Mouse (Mus musculus) splenic B cell, adult 2 months (primary cell): ENCODE data around the gene Msi2.

Source experiments
- DNase-seq: peaks from one replicate; pipeline ENCODE4 v3.0.0-alpha.2; 2011; ENCODE audit warnings: low read depth, low spot score
- H3K27me3 ChIP-seq: 2 replicates; pipeline ENCODE4 v1.6.1; 2012; ENCODE audit warnings: mild to moderate bottlenecking, low read length, moderate library complexity, mixed read lengths; ENCODE audit not compliant: control insufficient read depth, poor library complexity, insufficient read depth, severe bottlenecking
- H3K36me3 ChIP-seq: 2 replicates; pipeline ENCODE4 v1.6.1; 2012; ENCODE audit warnings: mild to moderate bottlenecking, low read length, moderate library complexity, mixed read lengths; ENCODE audit not compliant: control insufficient read depth, poor library complexity, insufficient read depth, severe bottlenecking

The Msi2 gene

DNA sequence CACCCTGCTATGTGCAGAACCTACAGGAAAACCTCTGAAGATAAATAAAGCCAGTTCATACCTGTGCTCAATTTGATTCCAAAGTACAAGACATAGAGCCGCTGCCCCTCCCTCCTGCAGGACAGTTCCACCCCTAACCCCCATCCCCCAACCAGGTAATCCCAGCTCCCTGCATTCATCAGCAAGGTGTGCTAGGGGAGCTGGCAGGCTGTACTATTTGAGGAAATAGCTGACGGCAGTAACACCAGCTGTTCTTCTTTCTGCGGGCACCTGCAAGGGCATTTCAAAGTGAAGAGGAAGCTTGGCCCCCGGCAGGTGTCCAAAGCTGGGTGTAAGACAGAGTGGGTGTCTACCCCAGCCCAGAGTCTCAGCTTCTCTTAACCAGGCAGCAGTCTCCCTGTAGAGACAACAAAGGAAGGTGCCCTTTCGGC, 314.1 kb downstream of the Msi2 start:
- H3K27me3 ChIP-seq, result no peaks in the 10 kb centered on the region

DNA sequence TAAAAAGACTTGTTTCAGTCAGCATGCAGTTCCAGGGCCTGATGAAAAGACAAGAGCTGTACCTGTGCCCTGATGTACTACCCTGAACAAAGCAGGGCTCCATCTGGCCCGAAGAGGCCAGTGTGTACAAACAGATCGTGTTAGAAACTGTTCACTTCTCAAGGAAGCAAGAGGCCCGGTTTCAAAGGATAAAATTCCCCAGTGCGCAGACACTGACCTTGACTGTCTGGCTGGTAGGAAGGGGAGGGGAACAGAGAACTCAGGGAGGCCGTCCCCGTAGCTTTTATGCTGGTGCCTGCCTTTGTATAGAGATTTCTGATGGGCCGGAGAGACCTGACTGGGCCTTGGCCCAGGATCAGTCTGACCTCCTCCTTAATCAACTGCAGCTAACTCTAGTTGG, 316.0 kb downstream of the Msi2 start:
- DNase-seq, result no peak
- Histone ChIP-seq H3K27me3 (no peaks in the 10 kb centered on the region), H3K36me3 (peaks cover 3% of the 10 kb centered on the region)

More for the DNA sequence above, 314.1 kb downstream of the Msi2 start:
- DNase-seq, result no peak
- H3K36me3 ChIP-seq, result peaks cover 1% of the 10 kb centered on the region

DNA sequence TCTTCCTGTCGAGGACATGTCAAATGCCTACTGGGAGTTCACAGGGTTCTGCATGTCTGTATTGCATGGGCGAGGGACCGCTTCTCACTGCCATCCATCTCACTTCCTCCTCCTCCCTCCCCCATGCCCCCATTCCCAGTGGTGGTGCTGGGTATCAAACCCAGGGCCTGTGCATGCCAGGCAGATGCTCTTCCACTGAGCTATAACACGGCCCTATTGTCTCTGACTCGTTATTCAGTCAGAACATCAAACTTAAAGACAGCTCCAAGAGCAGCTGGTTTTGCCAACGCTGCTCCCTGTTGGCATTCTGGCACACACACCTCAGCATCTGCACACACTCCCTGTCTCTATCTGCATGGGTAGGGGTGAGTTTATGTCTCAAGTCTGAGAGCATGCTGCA, 317.0 kb downstream of the Msi2 start:
- no peaks in the 10 kb centered on the region for H3K27me3 ChIP-seq

DNA sequence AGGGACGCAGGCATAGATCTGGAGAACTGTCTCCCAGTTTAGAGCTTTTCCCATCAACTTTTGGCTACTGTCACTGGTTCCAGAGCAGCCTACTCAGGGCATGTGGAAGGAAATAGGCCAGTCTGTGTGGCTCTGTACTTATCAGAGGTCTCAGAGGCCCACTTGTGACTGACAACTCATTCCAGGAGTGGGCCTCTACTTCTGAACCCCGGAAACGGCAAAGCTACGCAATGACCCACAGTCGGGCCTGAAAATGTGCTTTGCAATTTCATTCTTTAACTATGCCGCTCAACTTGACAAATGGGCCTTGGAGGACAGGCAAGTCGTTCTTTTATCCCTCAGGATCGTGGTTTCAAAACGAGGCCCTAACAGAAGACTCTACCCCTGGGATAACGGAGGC, 317.4 kb downstream of the Msi2 start:
- no peaks in the 10 kb centered on the region for H3K27me3 ChIP-seq
- no peak for DNase-seq
- H3K36me3 ChIP-seq, result peaks cover 2% of the 10 kb centered on the region

More for the DNA sequence above, 317.0 kb downstream of the Msi2 start:
- H3K36me3 ChIP-seq, result peaks cover 2% of the 10 kb centered on the region
- no peak for DNase-seq

DNA sequence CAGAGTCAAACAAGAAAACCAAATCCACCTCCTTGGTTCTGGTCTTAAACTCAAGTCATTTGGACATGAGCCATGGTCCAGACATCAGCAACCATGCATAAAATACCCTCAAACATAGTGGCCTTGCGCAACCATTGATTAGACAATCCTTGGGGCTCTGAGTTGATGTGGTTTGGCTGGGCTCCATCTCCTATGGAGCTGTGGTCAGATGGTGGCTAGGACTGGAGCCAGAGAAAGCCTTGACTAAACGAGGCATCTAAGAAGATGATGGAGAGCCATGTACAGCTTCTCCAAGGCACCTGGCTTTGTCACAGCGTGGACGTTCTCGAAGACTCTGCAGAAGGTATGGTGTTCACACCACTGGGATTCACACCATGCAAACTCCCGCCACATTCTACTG, 318.1 kb downstream of the Msi2 start:
- H3K36me3 ChIP-seq, result peaks cover 2% of the 10 kb centered on the region
- DNase-seq, result no peak
- H3K27me3 ChIP-seq, result no peaks in the 10 kb centered on the region

DNA sequence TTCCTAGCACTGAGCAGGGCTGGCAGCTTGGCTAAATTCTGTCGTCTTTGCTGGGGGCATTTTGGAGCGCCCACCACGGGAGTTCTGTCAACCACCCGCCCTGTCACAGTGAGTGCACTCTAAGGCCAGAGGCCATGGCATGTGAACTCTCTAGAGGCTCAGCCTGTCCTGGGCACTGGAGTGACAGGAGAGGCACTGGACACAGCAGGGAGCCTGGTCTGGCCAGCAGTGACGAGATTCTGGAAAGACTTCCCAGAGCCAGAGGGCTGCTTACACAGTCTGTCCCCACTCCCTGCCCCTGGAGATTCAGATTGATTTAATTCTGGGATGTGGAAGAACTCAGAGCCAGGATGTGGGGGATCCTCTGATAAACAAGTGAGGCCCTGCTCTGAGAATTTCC, 318.9 kb downstream of the Msi2 start:
- Histone ChIP-seq H3K27me3 (no peaks in the 10 kb centered on the region), H3K36me3 (peaks cover 2% of the 10 kb centered on the region)
- no peak for DNase-seq

DNA sequence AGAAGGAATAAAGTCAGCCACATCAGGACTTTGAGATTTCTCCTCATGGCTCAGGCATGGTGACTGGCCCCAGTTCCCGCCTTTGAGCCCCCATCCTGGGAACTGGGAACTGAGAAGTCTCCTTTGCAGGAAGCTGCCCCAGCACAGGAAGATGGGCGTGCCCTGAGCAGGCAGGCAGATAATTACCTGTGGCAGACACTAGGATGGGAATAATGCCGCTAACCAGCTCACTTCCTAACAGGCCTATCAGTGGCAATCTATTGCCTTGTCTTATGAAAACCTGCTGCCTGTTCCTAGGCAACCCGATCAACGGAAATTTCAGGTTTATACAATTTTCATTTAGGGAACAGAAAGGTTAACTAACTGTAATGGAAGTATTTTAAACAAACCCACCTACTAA, 319.3 kb downstream of the Msi2 start:
- no peaks in the 10 kb centered on the region for H3K27me3 ChIP-seq
- no peak for DNase-seq
- H3K36me3 ChIP-seq, result peaks cover 2% of the 10 kb centered on the region

DNA sequence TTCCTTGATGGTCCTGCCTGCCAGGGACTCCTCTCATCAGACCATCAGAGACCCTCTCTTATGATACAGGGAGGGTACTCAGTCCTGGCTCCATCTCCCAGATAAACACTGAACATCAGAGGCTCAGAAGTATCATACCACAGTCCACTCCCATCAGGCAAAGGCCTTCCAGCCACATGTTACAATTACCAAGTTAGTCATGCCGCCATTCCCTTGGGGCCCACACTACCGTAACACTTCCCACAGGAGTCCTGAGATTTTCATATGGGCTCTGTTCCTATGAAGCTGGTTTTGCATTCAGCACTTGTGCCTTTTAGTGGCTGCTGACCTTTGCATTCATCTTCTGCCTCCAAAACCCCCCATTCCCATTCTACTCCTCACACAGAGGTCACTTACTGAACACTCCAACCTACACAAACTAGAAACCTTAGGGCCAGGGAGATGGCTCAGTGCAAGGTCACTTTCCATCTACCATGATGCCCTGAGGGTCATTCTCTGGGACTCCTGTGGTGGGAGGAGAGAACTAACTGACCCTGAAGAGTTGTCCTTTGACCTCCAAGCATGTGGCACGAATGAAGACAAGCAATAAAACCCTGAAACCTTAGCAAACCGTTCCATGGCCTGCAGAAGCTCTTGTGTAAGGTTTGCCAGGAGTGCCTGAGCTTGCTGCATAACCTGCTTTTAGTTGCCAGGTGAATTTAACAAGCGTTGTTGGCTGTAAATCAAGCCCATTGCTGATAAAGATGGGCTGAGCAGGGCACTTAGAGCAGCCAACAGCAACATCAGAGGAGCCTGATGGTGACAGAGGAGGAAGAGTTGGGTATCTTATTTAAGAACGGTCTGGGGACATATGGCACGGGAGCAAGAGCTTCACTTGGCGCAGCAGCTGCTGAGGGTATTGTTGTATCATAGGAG, 323.0 kb downstream of the Msi2 start:
- Histone ChIP-seq H3K36me3 (peaks cover 2% of the 10 kb centered on the region), H3K27me3 (no peaks in the 10 kb centered on the region)
- DNase-seq, result no peak

DNA sequence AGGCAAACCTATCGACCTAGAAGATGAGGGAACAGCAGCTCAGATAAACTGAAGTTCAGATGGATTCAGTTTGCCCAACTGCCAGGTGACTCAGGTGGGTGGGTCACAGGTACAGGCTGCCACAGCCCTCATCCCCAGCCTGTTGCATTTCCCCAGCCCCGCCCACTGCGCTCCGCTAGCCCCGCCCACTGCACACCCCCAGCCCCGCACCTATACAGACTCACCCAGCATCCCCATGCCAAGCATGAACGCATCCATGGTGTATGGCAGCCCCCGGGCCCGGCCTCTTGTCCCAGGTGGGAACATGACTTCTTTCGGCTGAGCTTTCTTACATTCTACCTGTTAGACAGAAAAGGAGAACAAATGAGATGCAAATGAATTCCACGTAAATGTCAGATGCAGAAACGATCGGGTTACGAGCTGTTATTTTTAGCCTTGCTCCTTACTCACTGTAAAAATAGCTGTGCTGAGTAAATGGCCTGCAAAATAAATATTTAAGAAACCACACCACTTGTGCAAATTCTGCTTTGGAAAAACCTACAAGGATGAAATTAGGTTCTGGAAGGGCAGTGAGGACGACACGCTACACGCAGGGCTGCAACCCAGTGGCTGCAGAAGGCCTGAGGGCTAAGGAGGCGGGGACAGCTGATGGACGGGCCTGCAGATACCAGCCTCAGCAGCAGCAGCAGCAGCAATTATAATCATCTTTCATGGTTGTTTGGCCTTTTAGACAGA, 323.8 kb downstream of the Msi2 start:
- H3K36me3 ChIP-seq, result peaks cover 2% of the 10 kb centered on the region; the same call in 1 of the 2 replicates
- no peak for DNase-seq

DNA sequence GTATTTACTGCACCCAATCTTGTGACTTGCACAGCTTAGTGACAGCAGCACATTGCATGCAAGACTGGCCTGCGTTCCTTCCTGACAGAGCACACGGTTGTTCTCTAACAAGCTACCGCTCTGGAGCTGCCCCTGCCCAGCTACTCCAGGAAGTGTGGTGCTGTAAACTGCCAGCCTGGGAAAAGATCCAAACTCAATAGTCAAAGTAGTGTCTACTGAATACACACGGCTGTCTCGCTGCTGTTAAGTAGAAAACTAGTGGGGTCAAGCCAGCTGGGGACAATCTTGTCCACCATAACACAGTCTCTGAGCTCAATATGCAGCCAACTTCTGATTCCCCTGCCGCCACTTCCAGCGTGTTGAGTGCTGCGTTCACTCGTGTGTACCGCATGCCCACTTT, 325.6 kb downstream of the Msi2 start:
- H3K36me3 ChIP-seq, result no peaks in the 10 kb centered on the region
- DNase-seq, result no peak
- H3K27me3 ChIP-seq, result no peaks in the 10 kb centered on the region

More for the DNA sequence above, 323.8 kb downstream of the Msi2 start:
- no peaks in the 10 kb centered on the region for H3K27me3 ChIP-seq

DNA sequence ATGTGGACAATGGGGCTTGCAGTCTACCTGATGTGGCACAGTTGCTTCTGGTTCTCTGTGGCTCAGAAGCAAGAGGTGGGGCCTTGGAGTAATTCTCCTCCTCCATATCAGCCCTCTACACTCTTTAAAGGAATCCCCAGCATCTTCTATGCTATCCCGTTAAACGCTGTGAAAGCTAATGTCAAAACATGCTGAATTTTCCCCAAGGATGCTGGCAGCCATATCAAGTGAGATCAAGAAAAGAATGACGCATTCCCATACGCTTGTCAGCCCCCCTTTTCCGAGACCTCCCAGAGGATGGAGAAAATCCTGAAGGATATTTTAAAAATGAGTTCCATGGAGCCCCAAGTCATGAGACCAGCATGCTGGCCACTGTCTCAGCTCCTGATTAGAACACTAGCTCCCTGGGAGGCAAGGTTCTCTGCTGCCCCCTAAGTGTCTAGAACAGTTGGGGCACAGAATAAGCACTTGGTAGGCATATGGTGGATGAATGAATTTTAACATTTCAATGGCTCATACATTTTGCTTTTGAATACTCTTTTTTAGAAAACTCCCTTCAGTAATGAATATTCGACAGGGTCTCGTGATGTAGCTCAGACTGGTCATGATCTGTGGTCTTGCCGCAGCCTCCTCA, 327.0 kb downstream of the Msi2 start:
- DNase-seq, result no peak
- H3K27me3 ChIP-seq, result no peaks in the 10 kb centered on the region
- no peaks in the 10 kb centered on the region for H3K36me3 ChIP-seq

DNA sequence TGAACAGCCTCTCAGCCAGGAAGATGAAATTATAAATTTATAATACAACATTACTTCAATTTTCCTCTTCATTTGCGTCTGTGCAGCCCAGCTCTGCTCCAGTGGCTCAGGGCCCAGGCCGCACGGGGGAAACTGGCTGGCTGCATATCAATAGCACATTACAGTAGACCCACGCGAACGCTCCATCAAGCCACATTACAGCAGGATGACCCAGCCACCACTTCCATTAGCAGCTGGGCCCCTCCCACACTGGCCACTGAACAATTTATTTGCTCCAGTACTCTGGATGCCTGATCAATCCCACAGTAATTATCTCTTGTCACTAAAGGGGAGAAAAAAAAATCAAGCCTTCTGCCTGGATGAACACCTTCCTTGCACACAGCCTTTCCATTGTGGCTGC, 328.8 kb downstream of the Msi2 start:
- Histone ChIP-seq H3K36me3 (no peaks in the 10 kb centered on the region; the same call in 1 of the 2 replicates), H3K27me3 (no peaks in the 10 kb centered on the region)
- DNase-seq, result no peak

DNA sequence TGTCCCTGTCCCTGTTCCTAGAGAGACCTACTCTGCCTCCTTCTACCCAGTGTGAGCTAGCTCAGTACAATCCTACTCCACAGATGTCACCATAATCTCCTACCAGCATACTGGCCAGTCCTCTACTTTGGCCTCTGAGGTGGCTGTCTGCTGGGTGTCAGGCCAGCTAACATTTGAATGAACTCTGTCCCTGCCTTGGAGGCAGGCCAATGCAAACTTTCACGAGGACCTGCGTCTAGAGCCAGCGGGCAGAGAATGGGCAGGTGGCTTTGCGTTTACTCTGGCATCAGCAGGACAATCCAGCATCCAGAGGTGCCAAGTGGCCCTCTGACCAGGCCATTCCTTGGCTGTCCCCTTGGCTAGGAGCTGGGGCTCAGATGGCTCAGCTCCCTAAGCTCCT, 331.4 kb downstream of the Msi2 start:
- H3K27me3 ChIP-seq, result no peaks in the 10 kb centered on the region
- H3K36me3 ChIP-seq, result peaks cover 2% of the 10 kb centered on the region
- no peak for DNase-seq

DNA sequence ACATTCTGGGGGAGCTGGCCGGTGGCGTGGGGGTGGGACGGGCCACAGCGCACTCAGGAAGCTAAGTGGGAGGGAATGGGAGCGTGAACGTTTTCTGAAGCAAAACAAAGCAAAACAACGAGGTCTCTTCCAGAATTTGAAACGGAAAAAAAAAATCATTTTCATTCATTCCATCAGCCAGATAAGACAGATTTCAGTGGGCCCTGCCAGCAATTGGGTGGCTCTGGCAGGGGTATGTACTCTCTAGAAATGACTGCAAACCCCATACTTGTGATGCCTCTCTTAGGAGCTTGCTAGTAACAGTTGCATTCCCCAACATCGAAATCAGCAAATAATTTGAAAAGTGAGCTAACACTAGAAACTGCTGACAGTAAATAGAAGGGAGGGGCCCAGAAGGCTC, 335.9 kb downstream of the Msi2 start:
- no peak for DNase-seq
- Histone ChIP-seq H3K36me3 (peaks cover 3% of the 10 kb centered on the region), H3K27me3 (no peaks in the 10 kb centered on the region)
